Mouse (Mus musculus) brain, embryonic 18.5 days (tissue): ENCODE data around the gene Rab40c.
"Not testable (repeated sequence)": the region's sequence is repeated elsewhere in the genome, so short reads cannot be mapped to it uniquely, and the experiment has no call there.

Experiments
- DNase-seq: peaks from one replicate; pipeline ENCODE4 v3.0.0-alpha.2; 2012; ENCODE audit warnings: low read depth, low spot score

Gene Rab40c

DNA sequence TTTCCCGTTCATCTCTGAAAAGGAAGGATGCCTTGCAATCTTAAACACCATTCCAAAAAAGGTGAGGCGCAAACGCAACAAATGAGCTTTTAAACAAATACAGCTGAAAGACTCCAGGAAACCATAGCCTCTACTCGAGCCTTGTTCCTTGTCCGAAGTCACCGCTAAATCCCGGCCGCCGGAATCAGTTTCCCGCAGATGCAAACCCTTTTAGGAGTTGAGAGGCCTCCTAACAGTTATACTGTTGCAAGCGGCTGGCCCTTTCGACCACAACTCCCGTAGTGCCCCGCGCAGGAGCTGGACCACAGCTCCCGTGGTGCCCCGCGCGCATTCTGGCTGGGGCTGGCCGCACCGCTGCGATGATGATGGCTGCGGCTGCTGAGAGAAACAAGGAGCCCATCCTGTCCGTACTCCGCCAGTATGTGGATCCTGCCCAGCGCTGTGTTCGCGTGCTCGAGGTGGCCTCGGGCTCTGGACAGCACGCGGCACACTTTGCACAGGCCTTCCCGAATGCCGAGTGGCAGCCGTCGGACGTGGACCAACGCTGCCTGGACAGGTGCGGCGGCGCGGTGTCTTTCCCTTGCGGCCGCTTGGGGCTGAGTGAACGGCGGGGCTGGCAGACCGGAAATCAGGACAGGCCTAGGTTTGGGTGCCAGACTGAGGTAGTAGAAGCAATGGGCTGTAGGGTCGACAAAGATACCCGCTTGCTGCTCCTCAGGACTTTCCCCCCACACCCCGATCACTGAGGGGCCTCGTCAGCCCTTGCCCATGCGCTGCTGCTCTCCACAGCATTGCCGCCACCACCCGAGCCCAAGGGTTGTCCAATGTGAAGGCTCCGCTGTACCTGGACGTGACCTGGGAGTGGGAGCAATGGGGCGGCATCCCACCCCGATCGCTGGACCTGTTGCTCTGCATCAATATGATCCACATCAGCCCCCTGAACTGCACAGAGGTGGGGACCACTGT, 44.1 kb downstream of the Rab40c start:
- DNase-seq: peak; percentile 77

DNA sequence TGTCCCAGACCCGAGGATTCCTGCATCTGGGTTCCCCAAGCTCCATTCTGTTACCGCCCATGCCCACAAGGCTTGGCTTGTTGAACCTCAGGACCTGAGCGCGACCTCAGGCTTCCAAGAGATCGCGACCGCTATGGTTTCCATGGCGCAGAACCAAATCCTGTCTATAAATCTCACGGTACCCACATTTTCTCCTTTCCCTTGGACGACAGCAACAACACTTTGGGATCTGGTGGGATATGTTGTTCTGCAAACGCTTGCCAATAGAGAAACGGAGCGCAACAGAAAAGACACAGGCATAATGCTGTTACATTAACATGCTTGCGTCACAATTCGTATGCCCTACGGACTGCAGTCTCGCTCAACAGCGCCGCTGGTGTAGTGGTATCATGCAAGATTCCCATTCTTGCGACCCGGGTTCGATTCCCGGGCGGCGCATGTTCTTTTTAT, 44.8 kb downstream of the Rab40c start, which contains the start of gene Mettl26:
TSS of gene Mettl26 (plus strand) at position 354 of the 450 bp plus-strand sequence.
- DNase-seq: peak; percentile 87

DNA sequence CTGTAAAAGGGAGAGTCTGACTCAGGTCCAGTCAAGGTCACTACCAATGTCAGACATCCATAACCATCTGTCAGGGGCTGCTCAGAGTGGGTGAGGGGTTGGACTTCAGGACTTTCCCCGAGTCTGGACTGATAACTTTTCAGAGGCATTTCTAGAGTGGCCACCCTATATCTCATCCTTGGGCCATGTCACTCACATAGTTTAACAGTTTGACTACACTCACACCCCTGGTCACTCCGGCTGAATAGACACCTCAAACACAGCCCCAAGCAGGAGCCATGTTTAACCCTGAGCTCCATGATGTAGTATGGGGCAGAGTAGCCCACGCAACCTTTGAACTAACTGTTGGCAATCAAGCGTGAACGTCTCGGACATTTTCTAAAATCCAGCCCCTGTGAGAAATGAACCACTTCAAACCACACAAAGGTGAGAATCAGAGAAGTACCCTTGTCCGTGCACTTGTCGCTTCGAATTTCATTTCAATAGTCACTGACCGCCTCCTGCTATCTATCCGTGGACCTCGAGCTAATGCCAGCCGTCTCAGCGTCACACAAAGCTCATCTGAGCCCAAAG, 45.3 kb downstream of the Rab40c start:
- no peak for DNase-seq

DNA sequence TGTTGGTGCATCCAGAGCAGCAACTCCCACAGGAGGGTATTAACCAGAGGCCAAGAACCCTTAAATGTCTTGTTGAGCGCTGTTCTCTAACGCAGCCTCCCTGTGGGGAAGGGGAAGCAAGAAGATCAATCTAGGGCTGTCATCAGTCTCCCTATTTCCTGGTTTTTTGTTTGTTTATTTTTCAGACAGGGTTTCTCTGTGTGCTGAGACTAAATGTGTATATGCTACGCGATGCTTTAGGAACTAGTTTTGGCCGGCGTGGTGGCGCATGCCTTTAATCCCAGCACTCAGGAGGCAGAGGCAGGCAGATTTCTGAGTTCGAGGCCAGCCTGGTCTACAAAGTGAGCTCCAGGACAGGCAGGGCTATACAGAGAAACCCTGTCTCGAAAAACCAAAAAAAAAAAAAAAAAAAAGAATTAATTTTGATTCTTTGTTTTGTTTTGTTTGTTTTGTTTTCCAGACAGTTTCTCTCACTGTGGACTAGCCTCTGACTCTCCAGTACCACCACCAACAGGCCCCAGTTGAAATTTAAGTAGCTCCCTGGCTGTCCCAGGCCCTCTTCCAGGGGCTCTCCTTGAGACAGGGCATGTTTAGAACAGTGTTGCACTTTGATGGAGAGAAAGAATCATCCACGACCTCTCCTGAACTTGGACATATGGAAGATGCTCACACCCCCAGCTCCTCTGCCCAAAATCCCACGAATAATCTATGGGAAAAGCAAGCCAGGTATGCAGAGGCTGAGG, 46.0 kb downstream of the Rab40c start:
- DNase-seq: no peak

DNA sequence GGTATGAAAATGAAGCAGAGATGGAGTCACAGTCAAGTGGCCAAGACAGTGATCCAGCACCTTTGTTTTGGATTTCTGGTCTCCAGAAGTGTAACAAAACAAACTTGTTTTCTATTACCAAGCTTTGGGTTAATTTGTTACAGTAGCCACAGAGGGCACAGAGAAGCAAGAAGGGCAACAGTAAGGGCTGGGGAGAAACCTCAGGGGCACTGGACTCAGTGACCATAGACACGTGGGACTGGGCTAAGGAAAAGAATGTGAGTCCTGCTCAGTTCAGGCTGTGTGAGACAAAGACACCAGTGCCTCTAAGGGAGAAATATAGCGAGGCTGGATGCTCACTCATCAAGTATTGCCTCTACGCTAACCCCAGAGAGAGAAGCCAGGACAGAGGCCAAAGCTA, 46.9 kb downstream of the Rab40c start:
- DNase-seq: no peak

DNA sequence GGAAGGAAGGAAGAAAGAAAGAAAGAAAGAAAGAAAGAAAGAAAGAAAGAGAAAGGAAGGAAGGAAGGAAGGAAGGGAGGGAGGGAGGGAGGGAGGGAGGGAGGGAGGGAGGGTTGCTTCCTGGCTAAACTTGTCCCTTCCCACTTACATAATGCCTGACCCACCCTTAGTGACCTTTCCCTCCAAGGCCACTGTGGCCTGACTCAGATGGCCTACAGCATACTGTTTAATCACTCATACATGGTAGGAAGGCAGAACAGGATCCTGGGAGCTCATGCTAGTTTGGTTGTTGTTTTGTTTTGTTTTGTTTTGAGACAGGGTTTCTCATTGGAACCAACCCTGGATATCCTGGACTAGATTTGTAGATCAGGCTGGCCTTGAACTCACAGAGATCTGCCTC, 48.0 kb downstream of the Rab40c start:
- not testable (repeated sequence) for DNase-seq

DNA sequence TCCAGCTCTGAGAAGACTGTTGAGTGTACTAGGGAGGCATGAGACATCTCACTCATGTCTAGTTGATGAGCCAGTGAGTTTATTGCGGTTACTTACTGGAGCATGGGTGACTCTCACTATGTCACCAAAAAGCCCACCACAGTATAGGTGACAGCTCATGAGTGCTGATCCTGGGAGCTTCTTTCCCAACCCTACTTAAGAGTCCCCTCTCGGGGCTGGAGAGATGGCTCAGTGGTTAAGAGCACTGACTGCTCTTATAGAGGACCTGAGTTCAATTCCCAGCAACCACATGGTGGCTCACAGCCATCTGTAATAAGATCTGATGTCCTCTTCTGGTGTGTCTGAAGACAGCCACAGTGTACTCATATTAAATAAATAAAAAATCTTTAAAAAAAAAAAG, 49.6 kb downstream of the Rab40c start:
- DNase-seq: no peak

DNA sequence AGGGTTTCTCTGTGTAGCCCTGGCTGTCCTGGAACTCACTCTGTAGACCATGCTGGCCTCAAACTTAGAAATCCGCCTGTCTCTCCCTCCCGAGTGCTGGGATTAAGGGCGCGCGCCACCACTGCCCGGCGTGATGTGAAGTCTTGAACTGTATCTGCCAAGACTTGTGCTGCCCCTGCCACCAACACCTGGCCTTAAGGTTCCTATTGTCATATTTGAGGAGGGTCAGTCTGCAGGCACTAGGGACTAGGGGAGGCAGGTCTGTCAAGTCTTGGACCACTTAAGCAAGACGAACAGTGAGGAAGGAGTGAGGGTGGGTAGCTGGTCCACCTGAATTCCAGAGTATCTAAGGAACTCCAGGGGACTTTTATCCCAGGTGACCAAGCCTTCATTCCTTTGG, 50.0 kb downstream of the Rab40c start:
- DNase-seq: no peak

DNA sequence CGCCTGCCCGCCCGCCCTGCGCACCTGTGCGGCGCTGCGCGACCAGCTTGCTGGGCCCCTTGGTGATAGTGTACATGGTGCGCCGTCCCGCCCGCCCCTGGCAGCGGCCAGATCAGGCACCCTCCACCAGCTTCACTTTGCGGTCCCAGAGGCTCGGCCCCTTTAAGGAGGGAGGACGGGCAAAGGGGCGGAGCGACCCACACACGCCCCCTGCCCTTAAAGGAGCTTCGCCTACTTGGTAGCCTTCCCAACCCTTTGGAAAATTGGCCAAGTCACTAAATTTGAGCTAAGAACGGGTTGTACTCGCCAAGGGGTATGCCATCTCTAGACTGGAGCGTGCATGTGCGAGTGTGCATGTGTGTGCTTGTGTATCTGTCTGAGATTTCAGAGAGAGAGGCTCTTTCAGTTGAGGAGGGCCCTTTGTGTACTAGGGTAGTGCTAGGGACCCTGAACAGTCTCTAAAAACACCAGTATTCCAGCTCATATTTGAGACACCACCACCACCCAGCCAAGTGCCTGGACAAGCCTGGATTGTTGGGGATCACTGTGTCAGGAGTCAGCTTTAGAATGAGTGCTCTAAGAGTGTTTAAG, 50.8 kb downstream of the Rab40c start, which contains the start of gene Mcrip2:
TSS of gene Mcrip2 (minus strand) at position 164 of the 591 bp plus-strand sequence.
- peak; percentile 59 for DNase-seq

DNA sequence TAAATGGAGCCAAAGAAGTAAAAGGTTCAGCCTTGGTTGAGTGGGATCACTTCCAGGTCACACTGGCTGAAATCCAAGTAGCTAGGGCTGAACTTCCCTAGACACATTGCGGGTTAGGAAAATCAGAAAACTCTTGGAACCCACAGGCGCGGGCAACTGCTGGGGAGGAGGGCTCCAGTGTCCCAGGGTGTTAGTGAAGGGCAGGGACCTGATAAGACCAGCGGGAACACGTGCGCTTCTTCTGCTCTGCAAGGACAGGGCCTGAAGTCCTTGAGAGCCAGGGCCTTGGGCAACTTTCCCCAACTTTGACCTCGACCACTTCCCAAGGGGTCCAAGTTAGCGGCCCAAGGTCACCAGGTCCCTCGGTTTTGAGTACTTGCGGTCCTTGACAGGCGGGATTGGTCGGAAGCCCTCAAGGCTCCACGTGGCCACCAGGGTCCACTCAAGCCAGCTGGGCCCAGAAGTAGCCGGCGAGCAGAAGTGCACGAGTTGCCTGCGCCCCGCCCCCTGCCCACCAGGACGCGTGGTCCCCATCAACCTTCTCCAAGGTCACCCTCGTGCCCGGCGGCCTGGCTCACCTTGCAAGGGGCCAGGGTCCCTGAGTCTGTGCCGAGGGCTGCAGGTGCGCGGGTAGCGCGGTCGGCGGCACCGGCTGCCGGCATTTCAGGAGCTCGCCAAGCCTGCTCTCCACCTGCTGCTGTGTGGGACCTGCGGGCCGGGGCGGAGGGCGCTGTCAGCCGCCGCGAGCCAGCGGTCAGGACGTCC, 51.5 kb downstream of the Rab40c start:
- DNase-seq: no peak

DNA sequence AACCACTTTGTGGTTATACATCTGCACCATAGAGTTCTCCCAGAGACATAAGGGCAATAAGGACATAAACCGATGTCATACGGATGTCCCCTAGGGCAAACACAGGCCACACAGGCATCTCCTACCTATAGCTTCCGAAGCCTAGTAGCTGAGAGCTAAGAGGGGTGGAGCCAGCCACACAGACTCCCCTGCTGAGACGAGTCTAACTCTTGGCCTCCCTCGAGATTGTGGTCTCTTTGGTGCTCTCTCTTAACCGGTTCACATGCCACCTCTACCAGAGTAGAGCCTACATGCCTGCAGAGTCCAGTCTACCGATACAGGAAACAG, 52.1 kb downstream of the Rab40c start:
- no peak for DNase-seq

DNA sequence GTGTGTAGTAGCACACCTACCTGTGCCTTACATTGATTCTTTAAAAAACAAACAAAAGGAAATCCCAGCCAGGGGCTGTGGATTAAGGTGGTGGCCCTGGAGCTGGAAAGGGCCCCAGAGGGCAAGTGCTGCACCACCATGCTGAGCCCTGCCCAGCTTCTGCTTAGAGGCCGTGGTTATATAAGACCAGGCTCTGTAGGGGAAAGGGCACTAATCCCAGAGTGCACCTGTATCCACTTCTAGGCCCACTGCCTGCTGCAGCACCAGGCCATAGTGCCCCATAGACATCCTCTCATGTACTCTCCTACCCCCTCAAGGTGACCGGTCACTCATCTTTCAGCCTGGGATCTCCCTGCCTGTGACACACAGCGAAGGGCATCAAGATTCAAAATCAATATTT, 53.4 kb downstream of the Rab40c start:
- DNase-seq: no peak

DNA sequence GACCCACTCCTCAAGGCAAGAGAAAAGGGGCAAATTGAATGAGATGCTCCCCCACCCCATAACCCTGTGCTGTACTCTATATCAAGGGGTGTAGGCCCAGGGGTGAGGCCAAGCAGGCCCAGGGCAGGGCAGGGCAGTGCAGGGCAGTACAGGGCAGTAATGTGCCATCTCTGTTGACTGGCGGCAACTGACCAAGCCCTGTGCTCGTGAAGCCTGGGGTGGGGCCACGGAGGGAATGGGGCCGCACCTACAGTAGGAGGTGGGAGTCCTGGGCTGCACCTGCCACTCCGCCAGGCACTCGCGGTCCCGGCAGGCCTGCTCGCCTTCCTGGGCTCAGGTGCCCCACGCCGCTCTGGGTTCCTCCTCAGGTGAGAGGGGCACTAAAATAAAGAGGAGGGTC, 54.2 kb downstream of the Rab40c start:
- DNase-seq: no peak

DNA sequence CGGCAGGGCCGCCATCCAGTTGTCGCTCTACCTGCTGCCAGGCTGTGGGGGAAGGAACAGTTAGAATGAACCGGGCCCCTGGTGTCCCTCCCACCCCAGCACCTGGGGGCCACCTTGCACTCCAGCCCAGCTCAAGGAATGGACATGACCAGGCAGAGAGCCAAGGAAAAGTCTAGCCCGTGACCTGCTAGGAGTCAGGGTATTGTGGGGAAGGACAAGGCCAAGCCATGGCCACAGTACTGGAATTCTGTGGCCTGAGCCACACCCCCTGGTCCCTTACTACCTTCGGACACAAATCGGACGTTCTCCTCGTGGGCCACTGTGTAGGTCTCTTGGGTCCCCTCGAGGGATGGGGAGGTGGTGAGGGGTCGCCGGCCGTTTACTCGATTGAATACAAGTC, 55.2 kb downstream of the Rab40c start:
- DNase-seq: no peak

DNA sequence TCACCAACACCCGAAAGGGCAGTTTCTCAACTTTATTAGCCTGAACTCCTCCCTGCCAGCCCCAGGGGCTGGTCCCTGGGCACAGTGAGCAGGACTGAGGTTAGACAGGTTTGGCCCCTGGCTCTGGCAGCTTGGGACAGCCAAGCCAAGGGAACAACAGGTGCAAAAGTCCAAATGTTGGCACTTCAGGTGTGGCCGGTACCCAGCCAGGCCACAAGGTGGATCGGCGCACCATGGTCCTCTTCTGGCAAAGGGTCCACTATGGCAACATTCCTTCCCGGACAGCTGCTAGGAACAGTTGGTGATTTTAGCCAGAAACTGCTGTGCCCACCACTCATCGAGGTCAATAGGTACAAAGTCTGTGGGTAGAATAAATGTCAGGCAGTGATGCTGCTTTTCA, 55.8 kb downstream of the Rab40c start:
- DNase-seq: no peak

DNA sequence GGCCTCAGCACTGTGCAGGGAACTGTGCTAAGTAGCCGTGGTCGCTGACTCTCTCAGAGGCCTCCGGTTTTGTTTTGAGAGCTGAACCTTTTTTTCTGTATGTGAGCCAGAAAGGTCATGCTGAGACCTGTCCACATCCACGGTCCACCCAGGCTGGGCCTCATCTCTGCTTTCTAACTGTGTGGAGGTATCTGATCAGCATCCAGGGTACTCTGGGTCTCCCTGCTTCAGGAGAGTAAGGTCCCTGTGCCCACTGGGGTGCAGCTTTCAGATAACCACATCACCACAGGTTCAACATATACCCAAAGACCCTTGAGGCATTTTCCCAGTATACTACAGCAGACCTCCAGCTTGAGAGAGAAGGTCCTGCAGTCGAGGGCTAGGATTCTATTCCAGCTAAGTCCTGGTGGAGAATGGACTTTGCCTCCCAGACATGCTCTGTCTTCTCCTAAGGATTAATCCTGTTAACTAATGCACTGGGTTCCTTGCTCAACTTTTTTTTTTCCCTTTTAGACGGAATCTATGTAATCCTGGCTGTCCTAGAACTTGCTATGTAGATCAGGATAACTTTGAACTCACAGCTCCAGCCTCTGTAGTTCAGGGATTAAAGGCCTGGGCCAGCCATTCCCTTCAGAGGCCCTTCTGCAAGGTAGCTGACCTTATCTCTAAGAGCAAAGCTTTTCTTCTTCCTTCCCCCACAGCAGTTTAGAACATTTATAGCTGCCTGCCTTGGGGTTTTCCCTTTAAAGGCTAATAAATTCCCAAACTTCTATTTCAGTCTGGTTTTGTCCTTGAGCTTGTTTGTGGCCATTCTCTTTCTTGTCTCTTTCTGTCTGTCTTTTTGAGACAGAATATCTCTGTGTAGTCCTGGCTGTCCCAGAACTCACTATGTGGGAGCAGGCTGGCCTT, 57.6 kb downstream of the Rab40c start:
- no peak for DNase-seq

DNA sequence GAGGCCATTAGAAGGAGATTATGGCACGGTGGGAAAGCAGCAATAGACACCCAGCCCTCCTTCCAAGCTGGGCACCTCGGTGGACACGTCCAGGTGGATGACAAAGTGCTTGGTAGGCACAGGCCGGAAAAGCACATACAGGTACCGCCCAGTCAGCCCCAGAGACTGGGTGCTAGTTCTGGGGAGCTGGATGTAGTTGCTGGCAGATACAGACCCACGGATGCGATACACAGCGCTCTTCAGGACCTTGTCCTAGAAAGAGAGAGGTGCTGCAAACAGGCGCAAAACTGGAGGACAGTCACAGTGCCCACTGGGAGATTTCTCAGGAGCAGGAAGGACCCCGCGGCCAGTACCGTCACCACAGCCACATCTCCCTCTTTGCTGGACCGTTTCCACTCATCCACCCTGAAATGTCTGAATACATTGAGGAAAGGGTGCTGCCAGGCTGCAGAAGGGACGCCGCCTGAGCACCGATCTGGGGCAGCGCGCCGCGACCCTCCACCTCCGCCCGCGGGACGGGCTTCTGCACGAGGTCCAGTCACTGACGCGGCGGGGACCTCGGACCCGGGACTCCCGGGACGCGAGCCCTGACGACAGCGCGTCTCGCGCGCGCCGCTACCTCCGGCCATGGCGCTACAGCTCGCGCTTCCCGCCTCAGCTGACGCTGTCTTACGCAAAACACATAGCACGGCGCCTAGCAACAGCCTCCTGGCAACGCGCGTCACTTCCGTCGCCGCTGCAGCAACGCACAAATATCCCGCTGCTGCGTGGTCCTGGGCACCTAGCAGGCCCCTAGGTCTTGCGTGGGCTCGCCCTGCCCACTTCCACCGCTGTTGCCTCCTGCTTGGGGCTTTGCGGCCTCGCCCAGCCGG, 58.5 kb downstream of the Rab40c start, which contains the start of gene Wdr90:
TSS of gene Wdr90 (minus strand) at position 670 of the 872 bp plus-strand sequence.
- peak; percentile 85 for DNase-seq

DNA sequence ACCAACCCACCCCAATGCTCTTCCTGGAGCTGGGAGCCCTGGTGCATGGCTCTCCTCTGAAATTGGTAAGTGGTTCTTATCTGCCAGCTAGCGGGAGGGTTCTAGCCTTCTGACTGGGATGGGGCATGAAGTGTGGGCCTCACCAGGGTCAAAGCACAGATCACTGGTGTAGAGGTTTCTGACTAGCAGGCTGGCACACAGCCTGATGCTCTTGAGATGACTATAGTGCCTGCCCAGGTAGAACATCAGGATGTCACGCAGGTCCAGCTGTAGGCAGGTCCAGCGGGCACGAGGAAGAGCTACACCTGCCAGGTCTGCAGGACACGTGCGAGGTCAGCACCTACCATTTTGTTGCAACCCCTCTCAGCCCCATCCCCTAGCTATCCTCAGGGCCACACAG, 59.3 kb downstream of the Rab40c start:
- DNase-seq: no peak

DNA sequence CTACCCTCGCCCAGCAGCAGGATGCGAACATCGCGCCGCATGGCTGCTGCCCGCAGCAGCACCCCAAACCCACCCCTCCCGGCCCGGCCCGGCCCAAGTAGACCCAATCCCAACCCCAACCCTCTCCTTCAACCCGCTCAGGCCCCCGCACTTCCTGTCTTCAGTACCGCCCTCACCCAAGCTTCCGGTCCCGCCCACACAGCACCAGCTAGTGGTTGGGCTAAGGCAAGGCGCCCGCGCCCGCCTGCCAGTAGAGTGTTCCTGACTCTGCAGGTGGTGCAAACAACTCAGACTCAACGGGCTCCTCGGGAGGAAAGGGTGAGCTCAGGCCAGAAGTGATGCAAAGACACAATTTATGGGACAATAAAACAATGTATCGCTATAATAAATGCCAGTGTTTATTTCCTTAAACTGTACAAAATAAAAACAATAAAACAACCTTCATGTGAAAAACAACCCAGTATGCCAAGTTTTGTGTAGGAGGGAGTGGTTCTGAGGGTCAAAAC, 75.1 kb downstream of the Rab40c start, which contains the start of gene Rhot2:
TSS of gene Rhot2 (minus strand) at position 456 of the 506 bp plus-strand sequence.
- peak; percentile 75 for DNase-seq
